Mouse (Mus musculus) kidney, postnatal 0 days (tissue): ENCODE data around the gene Tbce. TPM values are rescaled to one million over a fixed set of nuclear protein-coding genes. Genes with fewer than 3 reads are reported as not detected.

ENCODE experiments used
- ATAC-seq: fragments of 200-750 bp; cut with Nextera tagmentation; replicated peaks from 2 replicates; pipeline ENCODE4 v1.8.0; 2017; ENCODE audit warnings: low read depth, moderate number of reproducible peaks, moderate TSS enrichment, moderate library complexity; ENCODE audit not compliant: low FRiP score
- DNase-seq: peaks from one replicate; pipeline ENCODE4 v3.0.0-alpha.2; 2016; ENCODE audit warnings: low spot score
- H3K27ac ChIP-seq: fragments of 300-500 bp; sonication (generic); 2 replicates; pipeline ENCODE4 v1.5.1; 2014; ENCODE audit warnings: mild to moderate bottlenecking
- H3K27me3 ChIP-seq: fragments of 300-500 bp; sonication (generic); 2 replicates; pipeline ENCODE4 v1.6.1; 2014; ENCODE audit warnings: low read length, mixed read lengths; ENCODE audit not compliant: insufficient read depth
- H3K36me3 ChIP-seq: fragments of 300-500 bp; sonication (generic); 2 replicates; pipeline ENCODE4 v1.6.1; 2014; ENCODE audit warnings: low read length, mixed read lengths; ENCODE audit not compliant: insufficient read depth
- H3K4me1 ChIP-seq: fragments of 300-500 bp; sonication (generic); replicated peaks from 2 replicates; pipeline ENCODE4 v1.6.1; 2014; ENCODE audit warnings: antibody characterized with exemption, low read length, mixed read lengths; ENCODE audit not compliant: insufficient read depth
- H3K4me2 ChIP-seq: fragments of 300-500 bp; sonication (generic); 2 replicates; pipeline ENCODE4 v1.6.1; 2014; ENCODE audit warnings: mild to moderate bottlenecking, low read length, moderate library complexity, mixed read lengths
- H3K4me3 ChIP-seq: fragments of 300-500 bp; sonication (generic); replicated peaks from 2 replicates; pipeline ENCODE4 v1.5.1; 2014; ENCODE audit warnings: low read depth, low read length
- H3K9ac ChIP-seq: fragments of 300-500 bp; sonication (generic); 2 replicates; pipeline ENCODE4 v1.6.1; 2014; ENCODE audit warnings: low read depth, low read length
- H3K9me3 ChIP-seq: fragments of 300-500 bp; sonication (generic); replicated peaks from 2 replicates; pipeline ENCODE4 v1.6.1; 2016; ENCODE audit warnings: low read length, inconsistent platforms, mixed read lengths
- CTCF ChIP-seq: IDR thresholded peaks from 2 replicates; pipeline ENCODE4 v1.5.1; 2016; ENCODE audit warnings: antibody characterized with exemption, low read depth, mild to moderate bottlenecking, moderate library complexity
- WGBS: fragments of 180-500 bp; shearing (Covaris S2); extraction: QIAGEN DNeasy Blood & Tissue Kit; methylation state at CpG from one replicate; pipeline ENCODE4 v1.1.7; 2014; 5-methylcytosine and 5-hydroxymethylcytosine counted together
- polyA plus RNA-seq: library from polyadenylated mRNA; unstranded; fragments of >200 nt; fragmentation: Nextera tagmentation; extraction: Ambion mirVana; gene quantifications from 2 replicates; pipeline ENCODE4 v1.2.1, GENCODE M21; 2015

Gene Tbce
- polyA plus RNA-seq, 1 experiment from 2014 or later, result 48.0 TPM

GRCm38 (mm10) chr13:13965388-13965964 is 74.0 kb downstream of the Tbce start:
- Histone ChIP-seq H3K9me3 (no peaks in the 10 kb centered on the region), H3K4me2 (no peak overlapping the region), H3K36me3 (peaks cover 4% of the 10 kb centered on the region; the same call in 1 of the 2 replicates), H3K27ac (no peak overlapping the region), H3K4me1 (no peaks in the 10 kb centered on the region), H3K4me3 (no peak overlapping the region), H3K27me3 (no peaks in the 10 kb centered on the region), H3K9ac (no peak overlapping the region)
- peak; percentile 29; the same call in 1 of the 2 replicates for ATAC-seq
- 56% methylated on average over 19 of the region's 19 CpGs for WGBS
- no peak for DNase-seq
- TF ChIP-seq CTCF, result no peak

GRCm38 (mm10) chr13:13961046-13961445 is 78.4 kb downstream of the Tbce start:
- no peak overlapping the region for H3K9ac ChIP-seq
- ATAC-seq (no peak), DNase-seq (no peak)
- 82% methylated on average over 4 of the region's 4 CpGs for WGBS
- H3K9me3 ChIP-seq, result no peaks in the 10 kb centered on the region
- H3K4me1 ChIP-seq, result 0 out of 2 replicates have a peak, but pooled peaks cover 4% of the 10 kb centered on the region
- no peak overlapping the region for H3K4me3 ChIP-seq
- H3K27ac ChIP-seq, result no peak overlapping the region
- TF ChIP-seq CTCF, result no peak
- H3K4me2 ChIP-seq, result no peak overlapping the region
- no peaks in the 10 kb centered on the region for H3K27me3 ChIP-seq
- H3K36me3 ChIP-seq, result no peaks in the 10 kb centered on the region

GRCm38 (mm10) chr13:13960211-13960610 is 79.2 kb downstream of the Tbce start:
- H3K27me3 ChIP-seq, result no peaks in the 10 kb centered on the region
- H3K9me3 ChIP-seq, result no peaks in the 10 kb centered on the region
- WGBS, result 88% methylated on average over 4 of the region's 4 CpGs
- DNase-seq (no peak), ATAC-seq (no peak)
- no peak overlapping the region for H3K9ac ChIP-seq
- no peak overlapping the region for H3K27ac ChIP-seq
- H3K36me3 ChIP-seq, result no peaks in the 10 kb centered on the region
- 0 out of 2 replicates have a peak, but pooled peaks cover 7% of the 10 kb centered on the region for H3K4me1 ChIP-seq
- no peak overlapping the region for H3K4me2 ChIP-seq
- no peak overlapping the region for H3K4me3 ChIP-seq
- no peak for TF ChIP-seq CTCF

- Histone ChIP-seq H3K27ac (no peak overlapping the region), H3K36me3 (no peaks in the 10 kb centered on the region), H3K9me3 (no peaks in the 10 kb centered on the region), H3K4me2 (no peak overlapping the region), H3K4me3 (no peak overlapping the region), H3K4me1 (0 out of 2 replicates have a peak, but pooled peaks cover 7% of the 10 kb centered on the region), H3K27me3 (no peaks in the 10 kb centered on the region), H3K9ac (no peak overlapping the region)
- no peak for TF ChIP-seq CTCF
- WGBS, result 56% methylated on average over 4 of the region's 4 CpGs
- DNase-seq (no peak), ATAC-seq (no peak)
Measured at GRCm38 (mm10) chr13:13956686-13957085, 82.8 kb downstream of the Tbce start.

- no peak for TF ChIP-seq CTCF
- H3K4me2 ChIP-seq, result peak overlapping the region; percentile 90
- no peaks in the 10 kb centered on the region for H3K36me3 ChIP-seq
- ATAC-seq (no peak), DNase-seq (peak; percentile 38)
- peak overlapping the region; percentile 80 for H3K9ac ChIP-seq
- peak overlapping the region; percentile 95 for H3K4me3 ChIP-seq
- under 1% methylated on average over 29 of the region's 29 CpGs for WGBS
- no peaks in the 10 kb centered on the region for H3K27me3 ChIP-seq
- 0 out of 2 replicates have a peak, but pooled peaks cover 7% of the 10 kb centered on the region for H3K4me1 ChIP-seq
- H3K9me3 ChIP-seq, result no peaks in the 10 kb centered on the region
- peak overlapping the region; percentile 75 for H3K27ac ChIP-seq
Measured at GRCm38 (mm10) chr13:13954931-13955330, 84.5 kb downstream of the Tbce start.

- H3K4me3 ChIP-seq, result peak within 1 kb of the TSS; percentile 95
- H3K9me3 ChIP-seq, result no peaks in the 10 kb centered on the region
- WGBS, result under 1% methylated on average over 70 of the region's 78 CpGs
- peak within 1 kb of the TSS; percentile 75 for H3K27ac ChIP-seq
- peak within 1 kb of the TSS; percentile 80 for H3K9ac ChIP-seq
- peak within 1 kb of the TSS; percentile 90 for H3K4me2 ChIP-seq
- no peak for TF ChIP-seq CTCF
- no peaks in the 10 kb centered on the region for H3K36me3 ChIP-seq
- H3K4me1 ChIP-seq, result 0 out of 2 replicates have a peak, but pooled peaks cover 7% of the 10 kb centered on the region
- H3K27me3 ChIP-seq, result no peaks in the 10 kb centered on the region
- peak; percentile 99 for ATAC-seq
- DNase-seq, result peak; percentile 99
Measured at GRCm38 (mm10) chr13:13953874-13954832, 85.3 kb downstream of the Tbce start, which contains the start of gene B3galnt2. Gene B3galnt2, plus strand, starts transcription at chr13:13954469.

Other genes starting within 250 kb of the Tbce start
- gene B3galnt2, start 85.2 kb downstream of the Tbce start, polyA plus RNA-seq, result 22.5 and 24.8 TPM in 2 replicates
- gene Arid4b, start 23.6 kb upstream of the Tbce start, polyA plus RNA-seq, result 48.4 and 52.7 TPM in 2 replicates
- 48.0 TPM in 2 replicates for gene Ggps1, start 23.9 kb upstream of the Tbce start, polyA plus RNA-seq